Mouse (Mus musculus) liver, embryonic 14.5 days (tissue): ENCODE measurements around the gene Pnpla1. TPM values are rescaled to one million over a fixed set of nuclear protein-coding genes. Genes with fewer than 3 reads are reported as not detected.

Experiments
- ATAC-seq: fragments of 200-750 bp; cut with Nextera tagmentation; 2 replicates; pipeline ENCODE4 v1.8.0; 2017; ENCODE audit warnings: moderate number of reproducible peaks, mild to moderate bottlenecking, moderate library complexity; ENCODE audit not compliant: insufficient read depth
- DNase-seq, 3 experiments: peaks; one replicate each; pipeline ENCODE4 v3.0.0-alpha.2; 2012 to 2013; ENCODE audit warnings: low read depth in 3 of 3, low spot score in 3 of 3
- H3K27ac ChIP-seq: fragments of 300-500 bp; sonication (generic); 2 replicates; pipeline ENCODE4 v1.5.1; 2014; ENCODE audit warnings: moderate library complexity, mild to moderate bottlenecking, control low read depth, inconsistent platforms
- H3K27me3 ChIP-seq: fragments of 300-500 bp; sonication (generic); 2 replicates; pipeline ENCODE4 v1.6.1; 2014; ENCODE audit warnings: mild to moderate bottlenecking, low read length, moderate library complexity; ENCODE audit not compliant: control insufficient read depth, insufficient read depth
- H3K36me3 ChIP-seq: fragments of 300-500 bp; sonication (generic); replicated peaks from 2 replicates; pipeline ENCODE4 v1.6.1; 2014; ENCODE audit warnings: low read depth; ENCODE audit not compliant: control insufficient read depth, insufficient read depth
- H3K4me1 ChIP-seq, 2 experiments: fragments of 200-500 bp in 1 of 2; fragments of 300-500 bp in 1 of 2; sonication (generic) in 1 of 2; replicated peaks; 2 replicates each; pipeline ENCODE4 v1.6.1; 2012 to 2014; ENCODE audit warnings: antibody characterized with exemption in 1 of 2, inconsistent platforms in 1 of 2, low read length in 1 of 2; ENCODE audit not compliant: control insufficient read depth in 2 of 2, insufficient read depth in 2 of 2
- H3K4me2 ChIP-seq: fragments of 300-500 bp; sonication (generic); 2 replicates; pipeline ENCODE4 v1.6.1; 2014; ENCODE audit warnings: low read depth, mild to moderate bottlenecking, control low read depth, moderate library complexity
- H3K4me3 ChIP-seq, 2 experiments: fragments of 200-500 bp in 1 of 2; fragments of 300-500 bp in 1 of 2; sonication (generic) in 1 of 2; 2 replicates each; pipeline ENCODE4 v1.5.1; 2012 to 2014; ENCODE audit warnings: low read depth in 2 of 2, low read length in 2 of 2, mild to moderate bottlenecking in 2 of 2, control low read depth in 1 of 2, inconsistent platforms in 1 of 2, moderate library complexity in 1 of 2; ENCODE audit not compliant: insufficient read depth in 1 of 2
- H3K9ac ChIP-seq: fragments of 300-500 bp; sonication (generic); replicated peaks from 2 replicates; pipeline ENCODE4 v1.6.1; 2014; ENCODE audit warnings: mild to moderate bottlenecking, control low read depth, moderate library complexity
- H3K9me3 ChIP-seq: fragments of 300-500 bp; sonication (generic); 2 replicates; pipeline ENCODE4 v1.6.1; 2016; ENCODE audit warnings: low read length, mixed read lengths; ENCODE audit not compliant: control insufficient read depth
- CTCF ChIP-seq: IDR thresholded peaks from 2 replicates; pipeline ENCODE4 v1.5.1; 2016; ENCODE audit warnings: antibody characterized with exemption, low read depth, control low read depth
- EP300 ChIP-seq: IDR thresholded peaks from 2 replicates; pipeline ENCODE4 v1.6.1; 2016; ENCODE audit warnings: antibody characterized with exemption, low read depth
- WGBS: fragments of 180-500 bp; shearing (Covaris S2); extraction: QIAGEN DNeasy Blood & Tissue Kit; methylation state at CpG from one replicate; pipeline ENCODE4 v1.1.7; 2014; ENCODE audit not compliant: insufficient replicate concordance; 5-methylcytosine and 5-hydroxymethylcytosine counted together
- polyA plus RNA-seq, 2 experiments: library from polyadenylated mRNA; depleted of rRNA in 1 of 2; stranded (reverse) in 1 of 2; unstranded in 1 of 2; fragments of >200 nt; fragmentation: Nextera tagmentation in 1 of 2; extraction: Ambion mirVana in 1 of 2; gene quantifications; 2 replicates each; pipeline versions ENCODE4 v1.2.1 to v1.2.3; 2012 to 2014

Gene Pnpla1
- polyA plus RNA-seq, 2 experiments: 0.01 to 0.04 TPM

- peaks cover 9 to 15% of the 10 kb centered on the region in 2 experiments for H3K4me1 ChIP-seq
- 0 out of 2 replicates have a peak overlapping the region, but pooled peaks have one; percentile 0 for H3K4me2 ChIP-seq
- H3K9ac ChIP-seq: no peak overlapping the region; the same call in 1 of the 2 replicates
- no peak; the same call in 1 of the 2 replicates for TF ChIP-seq EP300
- TF ChIP-seq CTCF: no peak
- no peaks in the 10 kb centered on the region for H3K36me3 ChIP-seq
- H3K9me3 ChIP-seq: no peaks in the 10 kb centered on the region
- H3K27ac ChIP-seq: no peak overlapping the region; the same call in 1 of the 2 replicates
- 26% methylated on average over 7 of the region's 7 CpGs for WGBS
- DNase-seq (peak in 2 of 3 experiments; percentile 29 to 35), ATAC-seq (peak; percentile 68)
- H3K4me3 ChIP-seq: no peak overlapping the region
- H3K27me3 ChIP-seq: no peaks in the 10 kb centered on the region
Observed at GRCm38 (mm10) chr17:28936133-28936532, 77.9 kb downstream of the Pnpla1 start.

- peaks cover 3 to 8% of the 10 kb centered on the region in 2 experiments for H3K4me1 ChIP-seq
- no peak overlapping the region for H3K4me3 ChIP-seq
- no peaks in the 10 kb centered on the region for H3K27me3 ChIP-seq
- H3K9ac ChIP-seq: no peak overlapping the region
- TF ChIP-seq CTCF (peak; percentile 90), EP300 (no peak)
- no peak overlapping the region for H3K27ac ChIP-seq
- peak; percentile 44; the same call in 1 of the 2 replicates for ATAC-seq
- DNase-seq: no peak
- H3K9me3 ChIP-seq: no peaks in the 10 kb centered on the region
- no peaks in the 10 kb centered on the region for H3K36me3 ChIP-seq
- H3K4me2 ChIP-seq: no peak overlapping the region
- WGBS: 64% methylated on average over 10 of the region's 10 CpGs
Observed at GRCm38 (mm10) chr17:28936622-28937345, 78.6 kb downstream of the Pnpla1 start.

Other genes starting within 250 kb of the Pnpla1 start
- 11.5 and 12.9 TPM in 2 replicates for gene Srpk1, start 235.7 kb upstream of the Pnpla1 start, polyA plus RNA-seq (2012; rRNA removed)
- gene Srpk1, start 235.7 kb upstream of the Pnpla1 start, polyA plus RNA-seq (2014; fragmentation: Nextera tagmentation; extraction: Ambion mirVana): 40.8 and 41.8 TPM in 2 replicates
- 0.26 and 0.35 TPM in 2 replicates for gene Slc26a8, start 168.2 kb upstream of the Pnpla1 start, polyA plus RNA-seq (2012; rRNA removed)
- 0.11 and 0.21 TPM in 2 replicates for gene Slc26a8, start 168.2 kb upstream of the Pnpla1 start, polyA plus RNA-seq (2014; fragmentation: Nextera tagmentation; extraction: Ambion mirVana)
- 30.3 and 37.8 TPM in 2 replicates for gene Mapk14, start 167.1 kb upstream of the Pnpla1 start, polyA plus RNA-seq (2012; rRNA removed)
- gene Mapk14, start 167.1 kb upstream of the Pnpla1 start, polyA plus RNA-seq (2014; fragmentation: Nextera tagmentation; extraction: Ambion mirVana): 33.2 and 36.1 TPM in 2 replicates
- 0.06 and 0.58 TPM in 2 replicates for gene AC170998.1, start 132.3 kb upstream of the Pnpla1 start, polyA plus RNA-seq (2012; rRNA removed)
- gene AC170998.1, start 132.3 kb upstream of the Pnpla1 start, polyA plus RNA-seq (2014; fragmentation: Nextera tagmentation; extraction: Ambion mirVana): 0.40 and 0.74 TPM in 2 replicates
- 1.5 and 1.6 TPM in 2 replicates for gene Mapk13, start 89.1 kb upstream of the Pnpla1 start, polyA plus RNA-seq (2012; rRNA removed)
- 1.5 and 1.6 TPM in 2 replicates for gene Mapk13, start 89.1 kb upstream of the Pnpla1 start, polyA plus RNA-seq (2014; fragmentation: Nextera tagmentation; extraction: Ambion mirVana)
- gene Brpf3, start 57.3 kb upstream of the Pnpla1 start, polyA plus RNA-seq (2012; rRNA removed): 95.9 and 98.3 TPM in 2 replicates
- 48.6 and 66.8 TPM in 2 replicates for gene Brpf3, start 57.3 kb upstream of the Pnpla1 start, polyA plus RNA-seq (2014; fragmentation: Nextera tagmentation; extraction: Ambion mirVana)
- 0.06 TPM in 2 replicates for gene 4930539E08Rik, start 56.9 kb downstream of the Pnpla1 start, polyA plus RNA-seq (2012; rRNA removed)
- 0.03 and 0.14 TPM in 2 replicates for gene 4930539E08Rik, start 56.9 kb downstream of the Pnpla1 start, polyA plus RNA-seq (2014; fragmentation: Nextera tagmentation; extraction: Ambion mirVana)
- gene Pxt1, start 85.4 kb downstream of the Pnpla1 start, polyA plus RNA-seq (2012; rRNA removed): 0.23 and 0.32 TPM in 2 replicates
- gene Pxt1, start 85.4 kb downstream of the Pnpla1 start, polyA plus RNA-seq (2014; fragmentation: Nextera tagmentation; extraction: Ambion mirVana): 0.14 and 0.45 TPM in 2 replicates
- gene Kctd20, start 93.5 kb downstream of the Pnpla1 start, polyA plus RNA-seq (2012; rRNA removed): 22.7 and 30.4 TPM in 2 replicates
- 53.9 and 55.3 TPM in 2 replicates for gene Kctd20, start 93.5 kb downstream of the Pnpla1 start, polyA plus RNA-seq (2014; fragmentation: Nextera tagmentation; extraction: Ambion mirVana)
- 24.5 and 31.8 TPM in 2 replicates for gene Stk38, start 149.6 kb downstream of the Pnpla1 start, polyA plus RNA-seq (2012; rRNA removed)
- gene Stk38, start 149.6 kb downstream of the Pnpla1 start, polyA plus RNA-seq (2014; fragmentation: Nextera tagmentation; extraction: Ambion mirVana): 29.2 and 32.7 TPM in 2 replicates
- 91.1 and 123 TPM in 2 replicates for gene Srsf3, start 174.2 kb downstream of the Pnpla1 start, polyA plus RNA-seq (2012; rRNA removed)
- gene Srsf3, start 174.2 kb downstream of the Pnpla1 start, polyA plus RNA-seq (2014; fragmentation: Nextera tagmentation; extraction: Ambion mirVana): 269 and 272 TPM in 2 replicates
- gene Cdkn1a, start 232.6 kb downstream of the Pnpla1 start, polyA plus RNA-seq (2012; rRNA removed): 2.6 and 3.0 TPM in 2 replicates
- 6.5 and 7.0 TPM in 2 replicates for gene Cdkn1a, start 232.6 kb downstream of the Pnpla1 start, polyA plus RNA-seq (2014; fragmentation: Nextera tagmentation; extraction: Ambion mirVana)